Mouse (Mus musculus) spleen, adult 2 months (tissue): Measurements from ENCODE around the gene Gm16253.

Experiments used
- CTCF ChIP-seq: fragments of 200-500 bp; IDR thresholded peaks from 2 replicates; pipeline ENCODE4 v1.5.1; 2011; ENCODE audit warnings: mild to moderate bottlenecking, inconsistent platforms; ENCODE audit not compliant: insufficient read depth, insufficient read length, insufficient replicate concordance; ENCODE audit errors: extremely low read depth
- POLR2A ChIP-seq: fragments of 200-500 bp; IDR thresholded peaks from 2 replicates; pipeline ENCODE4 v1.6.1; 2011; ENCODE audit warnings: low read depth, low read length, inconsistent platforms

- no peak for TF ChIP-seq CTCF
- no peak for TF ChIP-seq POLR2A
Observed at GRCm38 (mm10) chr3:96598156-96599068, 21.6 kb downstream of the Gm16253 start.
